Mouse (Mus musculus) layer of hippocampus, adult 11-12 months (tissue): ENCODE results near the gene Wdr90.
"Not testable (repeated sequence)": the region's sequence is repeated elsewhere in the genome, so short reads cannot be mapped to it uniquely, and the experiment has no call there.

Source experiments
- DNase-seq: peaks from one replicate; pipeline ENCODE4 v3.0.0; 2022; ENCODE audit warnings: low spot score

The Wdr90 gene

GRCm38 (mm10) chr17:25877025-25877424 is 15.7 kb upstream of the Wdr90 start:
- no peak for DNase-seq

- DNase-seq, result no peak
Observed at GRCm38 (mm10) chr17:25876347-25876915, 15.1 kb upstream of the Wdr90 start.

- peak; percentile 90 for DNase-seq
Observed at GRCm38 (mm10) chr17:25875171-25876136, 14.2 kb upstream of the Wdr90 start.

- DNase-seq, result peak; percentile 98
Observed at GRCm38 (mm10) chr17:25874721-25875170, 13.4 kb upstream of the Wdr90 start, which contains the start of gene Mettl26. Gene Mettl26 (plus strand): TSS chr17:25875074.

GRCm38 (mm10) chr17:25874148-25874720 is 12.9 kb upstream of the Wdr90 start:
- DNase-seq, result no peak

GRCm38 (mm10) chr17:25873405-25874147 is 12.3 kb upstream of the Wdr90 start:
- DNase-seq, result no peak

GRCm38 (mm10) chr17:25872676-25873075 is 11.4 kb upstream of the Wdr90 start:
- no peak for DNase-seq

- DNase-seq, result not testable (repeated sequence)
Observed at GRCm38 (mm10) chr17:25871566-25871965, 10.3 kb upstream of the Wdr90 start.

- DNase-seq, result no peak
Observed at GRCm38 (mm10) chr17:25869954-25870353, 8.7 kb upstream of the Wdr90 start.

- no peak for DNase-seq
Observed at GRCm38 (mm10) chr17:25869498-25869897, 8.2 kb upstream of the Wdr90 start.

- DNase-seq, result peak; percentile 83
Observed at GRCm38 (mm10) chr17:25868601-25869191, 7.4 kb upstream of the Wdr90 start, which contains the start of gene Mcrip2. Gene Mcrip2 (minus strand): TSS chr17:25868764.

GRCm38 (mm10) chr17:25867836-25868600 is 6.7 kb upstream of the Wdr90 start:
- DNase-seq, result no peak

GRCm38 (mm10) chr17:25867509-25867835 is 6.2 kb upstream of the Wdr90 start:
- DNase-seq, result no peak

GRCm38 (mm10) chr17:25866172-25866571 is 4.9 kb upstream of the Wdr90 start:
- no peak for DNase-seq

- no peak for DNase-seq
Observed at GRCm38 (mm10) chr17:25865288-25865687, 4.0 kb upstream of the Wdr90 start.

GRCm38 (mm10) chr17:25864311-25864710 is 3.0 kb upstream of the Wdr90 start:
- DNase-seq, result no peak

GRCm38 (mm10) chr17:25863681-25864080 is 2.4 kb upstream of the Wdr90 start:
- DNase-seq, result no peak

GRCm38 (mm10) chr17:25861704-25862612 is 657 bp upstream of the Wdr90 start:
- DNase-seq, result no peak

- DNase-seq, result no peak
Observed at GRCm38 (mm10) chr17:25860229-25860628, 1.1 kb downstream of the Wdr90 start.

- DNase-seq, result peak; percentile 95
Observed at GRCm38 (mm10) chr17:25844396-25844901, 16.9 kb downstream of the Wdr90 start, which contains the start of gene Rhot2. Gene Rhot2 (minus strand): TSS chr17:25844851.
